Mouse (Mus musculus) urinary bladder, postnatal 4 days (tissue): ENCODE data around the gene Vps26b.

Experiments
- DNase-seq, 2 experiments: peaks; one replicate each; pipeline ENCODE4 v3.0.0; 2021 to 2022; ENCODE audit warnings: low spot score in 2 of 2

Gene Vps26b

GRCm38 (mm10) chr9:27029828-27030762 lies at the start of gene Vps26b, which contains the start of gene Ncapd3:
Vps26b (minus strand) TSS chr9:27030065.
Ncapd3 (plus strand) TSS chr9:27030175.
- peak; percentile 91 to 96 for DNase-seq

GRCm38 (mm10) chr9:27075812-27076211 lies 45.9 kb upstream of the Vps26b start:
- no peak for DNase-seq

GRCm38 (mm10) chr9:27074677-27075076 lies 44.8 kb upstream of the Vps26b start:
- DNase-seq: no peak

- DNase-seq: no peak
Measured at GRCm38 (mm10) chr9:27070895-27071294, 41.0 kb upstream of the Vps26b start.

GRCm38 (mm10) chr9:27058341-27058740 lies 28.5 kb upstream of the Vps26b start:
- no peak for DNase-seq

- DNase-seq: no peak
Measured at GRCm38 (mm10) chr9:27049492-27049891, 19.6 kb upstream of the Vps26b start.

GRCm38 (mm10) chr9:27043892-27044291 lies 14.0 kb upstream of the Vps26b start:
- no peak for DNase-seq

- no peak for DNase-seq
Measured at GRCm38 (mm10) chr9:27030763-27031100, 867 bp upstream of the Vps26b start.

- DNase-seq: peak; percentile 25 to 61
Measured at GRCm38 (mm10) chr9:27029022-27029827, 640 bp downstream of the Vps26b start.

- DNase-seq: no peak
Measured at GRCm38 (mm10) chr9:27026708-27027107, 3.2 kb downstream of the Vps26b start.

- no peak for DNase-seq
Measured at GRCm38 (mm10) chr9:27023681-27024080, 6.2 kb downstream of the Vps26b start.

- DNase-seq: no peak
Measured at GRCm38 (mm10) chr9:27018961-27019360, 10.9 kb downstream of the Vps26b start.

GRCm38 (mm10) chr9:27011572-27011971 lies 18.3 kb downstream of the Vps26b start:
- DNase-seq: no peak

- DNase-seq: no peak
Measured at GRCm38 (mm10) chr9:27009231-27009630, 20.6 kb downstream of the Vps26b start.

GRCm38 (mm10) chr9:27006866-27007265 lies 23.0 kb downstream of the Vps26b start:
- no peak for DNase-seq

- no peak for DNase-seq
Measured at GRCm38 (mm10) chr9:27005933-27006332, 23.9 kb downstream of the Vps26b start.

GRCm38 (mm10) chr9:27005231-27005630 lies 24.6 kb downstream of the Vps26b start:
- peak in 1 of 2 experiments; percentile 34 for DNase-seq

GRCm38 (mm10) chr9:26999461-27000395 lies 30.1 kb downstream of the Vps26b start, which contains the start of the genes Acad8 and Thyn1:
Acad8 (minus strand) TSS chr9:26999566.
Thyn1 (plus strand) TSS chr9:26999710.
- DNase-seq: peak; percentile 89 to 97

GRCm38 (mm10) chr9:26998669-26999460 lies 31.0 kb downstream of the Vps26b start:
- peak in 1 of 2 experiments; percentile 57 for DNase-seq

GRCm38 (mm10) chr9:26997501-26997900 lies 32.4 kb downstream of the Vps26b start:
- no peak for DNase-seq
